Mouse (Mus musculus): ENCODE measurements around the gene Snd1. TPM values are rescaled to one million over a fixed set of nuclear protein-coding genes. Genes with fewer than 3 reads are reported as not detected.
"Not testable (repeated sequence)": the region's sequence is repeated elsewhere in the genome, so short reads cannot be mapped to it uniquely, and the experiment has no call there.

Snd1 gene
- polyA plus RNA-seq, 1 experiment from 2014 or later = 110 TPM

DNA sequence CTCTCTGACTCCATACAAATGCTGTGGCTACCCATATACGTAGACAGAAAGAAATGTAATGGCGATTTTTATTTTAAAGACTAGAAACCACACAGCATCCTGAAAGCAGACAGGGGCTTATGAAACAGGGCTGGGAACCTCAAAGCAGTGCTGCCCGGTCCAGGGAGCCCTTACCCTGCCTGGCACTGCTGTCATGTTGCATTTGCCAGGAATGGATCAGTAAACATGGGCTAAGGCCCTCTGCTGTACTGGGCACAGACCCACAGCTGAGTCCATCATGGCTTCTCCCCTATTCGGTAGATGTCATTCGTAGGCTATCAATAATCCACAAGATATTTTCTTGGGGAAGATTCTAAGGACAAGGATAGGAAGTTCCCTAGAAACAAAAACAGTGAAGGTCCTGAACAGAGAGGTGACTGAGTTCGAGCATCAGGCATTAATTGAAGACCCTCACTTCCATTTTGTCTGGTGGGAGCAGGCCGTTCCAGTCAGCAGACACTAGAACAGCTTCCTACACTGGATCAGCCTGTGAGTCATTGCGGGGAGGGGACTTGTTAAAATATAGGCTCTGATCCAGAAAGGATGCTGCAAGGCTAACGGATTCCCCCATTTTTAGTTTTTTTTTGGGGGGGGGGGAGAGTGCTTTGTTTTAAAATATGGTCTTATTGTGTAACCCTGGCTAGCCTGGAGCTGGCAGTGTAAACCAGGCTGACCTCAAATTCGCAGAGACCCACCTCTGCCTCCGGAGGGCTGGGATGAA is 422.6 kb downstream of the Snd1 start:
- Histone ChIP-seq H3K27me3 (ENCODE audit: low read depth, poor library complexity, severe bottlenecking) (0 out of 2 replicates have a peak, but pooled peaks cover 2% of the 10 kb centered on the region), H3K4me1 (peaks cover 45% of the 10 kb centered on the region), H3K4me3 (no peak overlapping the region), H3K9me3 (replicated peaks) (no peaks in the 10 kb centered on the region), H3K36me3 (no peaks in the 10 kb centered on the region), H3K27ac (replicated peaks) (no peak overlapping the region)
- no peak for DNase-seq (ENCODE audit: low spot score)
- WGBS = 61% methylated on average over 11 of the region's 11 CpGs

DNA sequence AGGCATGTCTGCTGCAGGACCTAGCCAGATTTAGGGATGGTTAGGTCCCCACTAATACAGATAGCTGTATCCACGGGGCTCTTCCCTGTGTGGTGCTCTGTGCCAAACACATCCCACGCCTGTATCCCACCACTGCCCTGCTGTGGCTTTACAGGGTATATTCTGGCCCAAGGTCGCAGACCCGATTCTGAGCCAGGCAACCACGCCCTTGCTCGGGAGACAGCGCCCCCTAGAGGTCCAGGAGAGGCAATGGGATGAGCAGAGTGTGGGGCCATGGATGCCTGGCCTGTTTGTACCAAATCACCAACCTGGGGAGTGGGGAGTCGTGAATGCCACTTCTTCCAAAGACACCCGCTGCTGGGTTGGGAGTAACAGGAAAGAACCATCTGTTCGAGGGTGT is 423.9 kb downstream of the Snd1 start:
- Histone ChIP-seq H3K4me1 (peaks cover 45% of the 10 kb centered on the region), H3K9me3 (replicated peaks) (no peaks in the 10 kb centered on the region), H3K4me3 (no peak overlapping the region), H3K27me3 (ENCODE audit: low read depth, poor library complexity, severe bottlenecking) (0 out of 2 replicates have a peak, but pooled peaks cover 4% of the 10 kb centered on the region), H3K36me3 (no peaks in the 10 kb centered on the region), H3K27ac (replicated peaks) (no peak overlapping the region)
- WGBS = 17% methylated on average over 10 of the region's 10 CpGs
- peak; percentile 59 for DNase-seq (ENCODE audit: low spot score)

DNA sequence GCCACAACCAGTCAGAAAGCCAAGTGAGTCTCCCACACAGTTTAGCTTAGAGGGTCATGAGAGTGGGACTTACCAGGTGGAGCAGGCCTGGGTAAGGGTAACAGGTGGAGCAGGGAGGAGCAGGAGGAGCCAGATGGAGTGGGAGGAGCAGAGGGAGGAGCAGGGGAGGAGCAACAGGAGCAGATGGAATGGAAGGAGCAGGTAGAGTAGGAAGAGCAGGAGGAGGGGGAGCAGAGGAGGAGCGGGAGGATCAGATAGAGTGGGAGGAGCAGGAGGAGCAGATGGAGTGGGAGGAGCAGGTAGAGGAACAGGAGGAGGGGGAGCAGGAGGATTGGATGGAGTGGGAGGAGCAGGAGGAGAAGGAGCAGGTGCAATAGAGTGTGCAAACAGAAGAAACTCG is 427.6 kb downstream of the Snd1 start:
- Histone ChIP-seq H3K4me1 (peaks cover 18% of the 10 kb centered on the region), H3K36me3 (no peaks in the 10 kb centered on the region), H3K4me3 (no peak overlapping the region), H3K9me3 (replicated peaks) (no peaks in the 10 kb centered on the region), H3K27me3 (ENCODE audit: low read depth, poor library complexity, severe bottlenecking) (0 out of 2 replicates have a peak, but pooled peaks cover 4% of the 10 kb centered on the region), H3K27ac (replicated peaks) (no peak overlapping the region)
- 75% methylated on average over 2 of the region's 2 CpGs for WGBS
- no peak for DNase-seq (ENCODE audit: low spot score)

DNA sequence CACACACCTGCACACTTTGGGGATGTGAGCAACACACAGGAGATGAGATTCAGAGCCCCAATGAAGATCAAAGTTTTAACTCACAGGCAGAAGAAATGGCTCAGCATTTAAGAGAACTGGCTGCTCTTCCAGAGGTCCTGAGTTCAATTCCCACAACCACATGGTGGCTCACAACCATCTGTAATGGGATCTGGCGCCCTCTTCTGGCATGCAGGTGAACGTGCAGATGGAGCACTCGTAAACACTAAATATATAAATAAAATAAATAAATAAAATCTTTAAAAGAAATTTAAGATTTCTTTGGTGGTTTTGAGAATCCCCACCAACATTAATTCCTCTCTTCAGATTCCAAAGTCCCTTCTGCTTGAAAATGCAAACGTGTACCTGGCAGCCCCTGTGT is 429.5 kb downstream of the Snd1 start:
- H3K36me3 ChIP-seq = no peaks in the 10 kb centered on the region
- H3K27me3 ChIP-seq (ENCODE audit: low read depth, poor library complexity, severe bottlenecking) = 0 out of 2 replicates have a peak, but pooled peaks cover 4% of the 10 kb centered on the region
- H3K4me1 ChIP-seq = peaks cover 6% of the 10 kb centered on the region; the same call in 1 of the 2 replicates
- H3K4me3 ChIP-seq = no peak overlapping the region
- 69% methylated on average over 4 of the region's 4 CpGs for WGBS
- no peak overlapping the region for H3K27ac ChIP-seq (replicated peaks)
- no peaks in the 10 kb centered on the region for H3K9me3 ChIP-seq (replicated peaks)
- no peak for DNase-seq (ENCODE audit: low spot score)

DNA sequence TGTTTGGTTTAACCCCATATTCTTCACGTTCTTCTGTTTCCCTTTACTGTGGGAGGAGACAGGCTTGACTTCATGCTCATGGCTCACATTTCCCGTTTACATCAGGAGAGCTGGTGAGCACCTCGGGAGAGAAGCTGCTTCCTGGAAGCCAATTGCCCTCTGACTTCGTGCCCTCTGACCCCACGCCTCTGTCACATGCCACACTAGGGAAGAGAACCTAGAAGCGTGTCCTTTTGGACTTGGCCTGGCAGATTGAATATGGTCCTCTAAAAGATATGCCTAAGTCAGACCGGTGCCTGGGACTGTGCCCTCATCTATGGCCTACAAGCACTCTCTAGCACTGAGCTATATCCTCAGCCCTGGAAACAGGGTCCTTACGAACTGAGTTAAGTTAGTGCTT is 430.4 kb downstream of the Snd1 start:
- DNase-seq (ENCODE audit: low spot score) = no peak
- H3K9me3 ChIP-seq (replicated peaks) = no peaks in the 10 kb centered on the region
- 0 out of 2 replicates have a peak, but pooled peaks cover 4% of the 10 kb centered on the region for H3K27me3 ChIP-seq (ENCODE audit: low read depth, poor library complexity, severe bottlenecking)
- peaks cover 8% of the 10 kb centered on the region; the same call in 1 of the 2 replicates for H3K4me1 ChIP-seq
- no peaks in the 10 kb centered on the region for H3K36me3 ChIP-seq
- H3K27ac ChIP-seq (replicated peaks) = no peak overlapping the region
- no peak overlapping the region for H3K4me3 ChIP-seq
- 79% methylated on average over 8 of the region's 8 CpGs for WGBS

DNA sequence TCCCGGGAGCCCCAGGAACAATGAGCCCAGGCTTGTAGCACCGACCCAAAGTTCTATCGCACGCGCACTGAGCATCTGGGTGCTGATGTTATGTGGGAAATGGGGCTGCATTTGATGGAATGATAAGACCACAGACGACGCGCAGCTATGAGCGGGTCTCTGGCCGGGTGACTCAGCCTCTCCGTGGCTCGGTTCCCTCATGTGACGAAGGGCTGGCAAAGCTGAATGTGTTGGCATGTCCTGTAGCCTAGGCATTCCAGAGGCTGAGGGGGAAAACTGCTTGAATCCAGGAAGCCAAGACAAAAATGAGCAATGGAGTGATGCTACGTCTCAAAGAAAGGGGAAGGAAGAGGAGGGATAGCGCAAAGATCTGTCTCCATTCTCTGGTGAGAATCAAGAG is 434.9 kb downstream of the Snd1 start:
- WGBS = 88% methylated on average over 15 of the region's 15 CpGs
- Histone ChIP-seq H3K27ac (replicated peaks) (no peak overlapping the region), H3K4me1 (0 out of 2 replicates have a peak, but pooled peaks cover 3% of the 10 kb centered on the region), H3K36me3 (no peaks in the 10 kb centered on the region), H3K27me3 (ENCODE audit: low read depth, poor library complexity, severe bottlenecking) (no peaks in the 10 kb centered on the region), H3K4me3 (no peak overlapping the region), H3K9me3 (replicated peaks) (no peaks in the 10 kb centered on the region)
- no peak for DNase-seq (ENCODE audit: low spot score)

DNA sequence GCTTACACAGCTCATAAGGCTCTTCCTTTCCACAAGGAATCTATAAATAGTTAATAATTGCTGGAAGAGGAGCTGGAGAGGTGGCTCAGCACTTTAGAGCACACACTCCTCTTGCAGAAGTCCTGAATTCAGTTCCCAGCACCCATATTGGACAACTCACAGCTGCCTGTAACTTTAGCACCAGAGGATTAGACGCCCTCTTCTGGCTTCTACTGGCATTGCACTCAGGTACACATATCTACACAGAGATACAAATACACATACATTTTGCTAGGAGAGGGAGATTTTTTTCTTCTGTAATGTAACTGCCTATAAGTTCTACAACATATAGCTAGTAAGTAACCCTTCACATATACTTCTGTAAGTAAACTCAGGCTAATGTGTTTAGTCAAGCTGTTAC is 440.0 kb downstream of the Snd1 start:
- Histone ChIP-seq H3K9me3 (replicated peaks) (no peaks in the 10 kb centered on the region; the same call in 1 of the 2 replicates), H3K27me3 (ENCODE audit: low read depth, poor library complexity, severe bottlenecking) (no peaks in the 10 kb centered on the region), H3K36me3 (no peaks in the 10 kb centered on the region), H3K4me1 (peaks cover 17% of the 10 kb centered on the region), H3K4me3 (no peak overlapping the region), H3K27ac (replicated peaks) (no peak overlapping the region)
- WGBS = 35% methylated on average over 1 of the region's 1 CpGs
- DNase-seq (ENCODE audit: low spot score) = no peak

DNA sequence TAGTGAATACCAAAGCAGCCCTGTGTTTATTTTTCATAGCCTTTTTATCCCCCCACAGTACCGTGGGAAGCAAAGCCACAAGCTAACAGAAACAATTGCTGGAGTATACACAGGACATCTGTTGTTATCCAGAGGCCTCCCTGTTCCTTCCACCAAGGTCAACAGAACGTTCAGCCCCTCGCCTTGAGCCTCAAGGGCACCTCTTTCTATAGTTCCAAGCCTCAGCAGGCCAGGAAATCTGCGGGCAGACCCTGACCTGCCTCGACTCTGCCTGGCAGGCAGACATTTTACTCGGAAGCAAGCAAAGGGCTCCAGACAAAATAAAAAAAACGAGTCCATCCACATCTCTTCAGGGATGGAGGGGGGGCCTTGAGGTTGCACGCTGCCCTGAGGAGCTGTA is 441.7 kb downstream of the Snd1 start:
- H3K4me3 ChIP-seq = no peak overlapping the region
- H3K27me3 ChIP-seq (ENCODE audit: low read depth, poor library complexity, severe bottlenecking) = no peaks in the 10 kb centered on the region
- no peak overlapping the region for H3K27ac ChIP-seq (replicated peaks)
- H3K4me1 ChIP-seq = peaks cover 17% of the 10 kb centered on the region
- no peaks in the 10 kb centered on the region; the same call in 1 of the 2 replicates for H3K9me3 ChIP-seq (replicated peaks)
- H3K36me3 ChIP-seq = no peaks in the 10 kb centered on the region
- WGBS = 65% methylated on average over 8 of the region's 8 CpGs
- no peak for DNase-seq (ENCODE audit: low spot score)

DNA sequence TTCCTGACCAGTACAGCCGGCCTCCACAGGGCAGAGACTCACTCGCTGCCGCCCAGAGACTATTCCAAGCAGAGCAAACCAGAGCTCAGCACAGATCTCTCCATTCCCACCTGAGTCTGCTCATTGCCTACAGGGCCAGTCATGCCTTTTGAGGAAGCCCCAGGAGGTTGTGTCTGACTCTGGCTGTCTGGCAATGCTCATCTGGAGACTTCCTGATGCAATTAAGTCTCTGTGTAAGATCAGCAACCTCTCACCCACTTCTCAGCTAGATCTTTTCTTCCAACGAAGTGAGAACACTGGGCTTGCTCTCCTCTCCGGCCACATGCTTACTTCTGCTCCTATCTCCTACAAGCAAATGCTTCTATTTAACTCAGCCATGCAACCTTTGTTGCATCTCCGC is 444.4 kb downstream of the Snd1 start:
- H3K4me3 ChIP-seq = no peak overlapping the region
- 81% methylated on average over 6 of the region's 6 CpGs for WGBS
- no peaks in the 10 kb centered on the region; the same call in 1 of the 2 replicates for H3K9me3 ChIP-seq (replicated peaks)
- no peaks in the 10 kb centered on the region for H3K27me3 ChIP-seq (ENCODE audit: low read depth, poor library complexity, severe bottlenecking)
- no peak for DNase-seq (ENCODE audit: low spot score)
- peaks cover 17% of the 10 kb centered on the region for H3K4me1 ChIP-seq
- 0 out of 2 replicates have a peak overlapping the region, but pooled peaks have one; percentile 18 for H3K27ac ChIP-seq (replicated peaks)
- no peaks in the 10 kb centered on the region for H3K36me3 ChIP-seq

DNA sequence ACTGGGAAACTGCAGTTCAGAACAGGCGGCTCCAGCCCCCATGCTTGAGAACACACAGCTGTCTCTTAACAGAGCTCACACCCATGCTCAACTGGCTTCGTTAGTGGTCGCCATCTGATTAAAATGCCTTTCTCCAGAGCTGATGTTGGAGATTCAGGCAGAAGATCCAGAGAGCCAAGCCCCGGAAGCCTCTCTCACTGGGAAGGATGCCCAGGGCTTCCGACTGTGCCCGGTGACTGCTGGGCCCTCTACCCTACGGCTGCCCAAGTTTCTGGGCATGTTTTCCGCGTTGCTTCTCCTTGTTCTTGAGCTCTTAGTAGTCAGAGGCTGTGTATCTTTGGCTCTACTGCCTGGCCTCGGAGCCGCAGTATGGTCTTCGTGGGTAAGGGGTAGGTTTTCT is 447.4 kb downstream of the Snd1 start:
- 93% methylated on average over 12 of the region's 12 CpGs for WGBS
- peaks cover 10% of the 10 kb centered on the region; the same call in 1 of the 2 replicates for H3K4me1 ChIP-seq

DNA sequence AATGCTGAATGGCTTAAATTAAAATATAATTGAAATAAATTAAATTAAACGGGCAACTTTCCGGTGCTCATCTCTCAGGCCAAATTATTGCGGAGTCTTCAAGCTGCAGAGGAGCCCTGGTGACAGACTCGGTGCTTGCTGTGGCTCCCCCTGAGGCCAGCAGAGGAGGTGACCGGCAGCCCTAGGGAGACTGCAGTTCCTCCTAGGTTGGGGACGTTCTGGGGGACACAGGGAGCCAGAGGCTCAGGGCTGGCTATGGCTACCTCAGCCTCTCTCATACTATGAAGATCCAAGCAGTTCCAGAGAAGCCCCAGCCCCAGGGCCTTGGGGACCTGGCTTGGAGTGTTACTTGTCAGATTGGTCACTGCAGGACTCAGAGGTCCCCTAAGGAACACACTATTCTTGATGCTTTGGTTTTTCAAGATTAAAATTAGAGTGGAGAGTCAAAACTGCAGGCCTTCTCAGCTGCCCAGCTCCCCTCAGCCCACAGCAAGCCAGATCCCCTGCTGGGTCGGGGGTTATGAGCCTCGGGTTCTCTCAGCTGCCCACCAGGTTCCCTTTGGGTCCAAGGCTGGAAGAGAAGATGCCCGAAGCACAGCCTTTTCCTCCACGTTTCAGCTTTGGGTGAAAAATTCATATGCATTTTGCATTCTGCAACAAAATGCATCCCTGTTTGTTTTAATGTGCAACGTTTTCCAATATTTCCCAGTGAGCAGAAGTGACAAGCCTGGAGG is 448.3 kb downstream of the Snd1 start:
- H3K9me3 ChIP-seq (replicated peaks) = no peaks in the 10 kb centered on the region
- H3K27me3 ChIP-seq (ENCODE audit: low read depth, poor library complexity, severe bottlenecking) = no peaks in the 10 kb centered on the region
- no peak for DNase-seq (ENCODE audit: low spot score)
- no peak overlapping the region for H3K27ac ChIP-seq (replicated peaks)
- peaks cover 10% of the 10 kb centered on the region; the same call in 1 of the 2 replicates for H3K4me1 ChIP-seq
- WGBS = 77% methylated on average over 11 of the region's 11 CpGs
- no peaks in the 10 kb centered on the region for H3K36me3 ChIP-seq
- H3K4me3 ChIP-seq = no peak overlapping the region

More for the DNA sequence above, 447.4 kb downstream of the Snd1 start:
- no peak for DNase-seq (ENCODE audit: low spot score)
- no peaks in the 10 kb centered on the region for H3K9me3 ChIP-seq (replicated peaks)
- no peak overlapping the region for H3K27ac ChIP-seq (replicated peaks)
- no peaks in the 10 kb centered on the region for H3K36me3 ChIP-seq
- H3K4me3 ChIP-seq = no peak overlapping the region
- H3K27me3 ChIP-seq (ENCODE audit: low read depth, poor library complexity, severe bottlenecking) = no peaks in the 10 kb centered on the region

DNA sequence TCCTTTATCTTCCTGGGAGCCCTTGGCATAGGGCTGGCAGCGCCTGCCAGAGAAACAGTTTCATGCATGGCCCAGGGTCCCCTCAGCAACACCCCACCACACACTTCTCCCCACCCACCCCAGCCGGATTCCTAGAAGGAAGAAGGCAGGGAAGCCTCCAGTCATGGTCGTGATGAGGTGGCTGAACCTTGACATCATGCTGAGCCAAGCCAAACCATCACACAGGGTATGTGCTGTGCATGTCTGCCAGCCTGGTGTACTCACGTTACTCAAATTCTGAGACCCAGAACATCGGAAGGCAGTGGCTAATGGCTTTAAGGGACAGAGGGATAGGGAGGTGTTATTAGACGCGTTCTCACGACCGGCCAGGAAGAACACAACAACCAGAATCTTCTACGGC is 448.9 kb downstream of the Snd1 start:
- no peak for DNase-seq (ENCODE audit: low spot score)
- WGBS = 86% methylated on average over 10 of the region's 10 CpGs
- no peak overlapping the region for H3K4me3 ChIP-seq
- H3K36me3 ChIP-seq = no peaks in the 10 kb centered on the region
- no peak overlapping the region for H3K27ac ChIP-seq (replicated peaks)
- H3K4me1 ChIP-seq = peaks cover 10% of the 10 kb centered on the region; the same call in 1 of the 2 replicates
- no peaks in the 10 kb centered on the region for H3K27me3 ChIP-seq (ENCODE audit: low read depth, poor library complexity, severe bottlenecking)
- no peaks in the 10 kb centered on the region for H3K9me3 ChIP-seq (replicated peaks)

DNA sequence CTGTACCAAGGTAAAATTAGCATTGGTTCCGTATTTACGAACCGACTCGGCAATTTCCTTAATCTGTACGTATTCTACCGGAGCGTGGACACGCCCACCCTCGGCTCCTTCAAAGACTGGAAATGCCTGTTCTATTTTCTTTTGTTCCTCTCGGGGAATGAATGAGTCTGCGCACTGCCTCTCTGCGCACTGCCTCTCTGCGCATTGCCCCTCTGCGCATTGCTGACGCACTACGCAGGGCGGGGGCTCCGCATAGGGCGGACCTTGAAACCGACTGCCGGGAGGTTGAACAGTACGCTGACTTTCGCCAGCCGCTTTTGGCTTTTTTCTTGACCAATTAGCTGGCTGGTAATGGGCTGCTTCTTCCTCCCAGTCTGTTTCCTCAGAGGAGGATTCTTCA is 453.0 kb downstream of the Snd1 start:
- H3K27ac ChIP-seq (replicated peaks); H3K36me3 ChIP-seq; H3K4me3 ChIP-seq; DNase-seq (ENCODE audit: low spot score); H3K9me3 ChIP-seq (replicated peaks); H3K27me3 ChIP-seq (ENCODE audit: low read depth, poor library complexity, severe bottlenecking): not testable (repeated sequence)
- 81% methylated on average over 13 of the region's 24 CpGs for WGBS
- peaks cover 20% of the 10 kb centered on the region for H3K4me1 ChIP-seq

Measured in midbrain, embryonic 10.5 days (tissue).